Mouse (Mus musculus) WW6 (cell line): ENCODE data around the gene Car3.

Source experiments
- DNase-seq: peaks from one replicate; pipeline ENCODE4 v3.0.0-alpha.2; 2013; ENCODE audit warnings: low read depth, low spot score

Gene Car3

GRCm38 (mm10) chr3:14911992-14912582, 48.8 kb downstream of the Car3 start:
- no peak for DNase-seq

GRCm38 (mm10) chr3:14913774-14914173, 50.5 kb downstream of the Car3 start:
- no peak for DNase-seq

GRCm38 (mm10) chr3:14915355-14915754, 52.0 kb downstream of the Car3 start:
- DNase-seq = no peak

GRCm38 (mm10) chr3:14917261-14917660, 53.9 kb downstream of the Car3 start:
- no peak for DNase-seq
